ENCODE assay signal across 8 mouse cellular contexts in genomic region chr12:69538362-69538950, GRCm38 (mm10). TPM values are rescaled to one million over a fixed set of nuclear protein-coding genes. Genes with fewer than 3 reads are reported as not detected.
DNase-seq lines count a peak whose midpoint lies in the region; ATAC-seq and TF ChIP-seq lines count a peak whose summit lies in the region.

No protein-coding gene starts in this region.

- H3K4me2 ChIP-seq in heart, embryonic 15.5 days = peak overlapping the region; percentile 63

- no peak for TF ChIP-seq POLR2A in bone marrow macrophage, adult 2 months (IDR thresholded peaks at IDR 0.05; ENCODE audit: borderline replicate concordance, low read depth, low read length)

- H3K9me3 ChIP-seq in heart, embryonic 15.5 days (replicated peaks) = no peaks in the 10 kb centered on the region

- TF ChIP-seq CTCF in bone marrow macrophage, adult 2 months (IDR thresholded peaks at IDR 0.05; ENCODE audit: low read depth, low read length) = no peak

- H3K4me1 ChIP-seq in bone marrow macrophage, adult 2 months (ENCODE audit: control insufficient read depth, insufficient read depth, low read length) = peaks cover 38% of the 10 kb centered on the region
- H3K4me1 ChIP-seq in heart, embryonic 15.5 days (replicated peaks) = peaks cover 31% of the 10 kb centered on the region

- intact Hi-C loops in left cerebral cortex, postnatal 4 days (cut with DNase I) = no loop called here

- peak; percentile 93 for DNase-seq in heart, adult 11 months
- DNase-seq in heart, postnatal 4 days = no peak
- no peak for DNase-seq in yolk sac, embryonic 10.5 days (ENCODE audit: low spot score)
- DNase-seq in frontal cortex, postnatal 10 days (ENCODE audit: low spot score in 2 of 2) = no peak
- no peak for DNase-seq in left cerebral cortex, postnatal 4 days

- no peaks in the 10 kb centered on the region for H3K36me3 ChIP-seq in heart, embryonic 15.5 days

- peak overlapping the region; percentile 41 for H3K4me3 ChIP-seq in bone marrow macrophage, adult 2 months (ENCODE audit: insufficient read depth, low read length)
- H3K4me3 ChIP-seq in heart, embryonic 15.5 days = peak overlapping the region; percentile 32

- no peak; the same call in 1 of the 2 replicates for ATAC-seq in heart, embryonic 15.5 days (replicated peaks; ENCODE audit: insufficient number of reproducible peaks, insufficient read depth, low FRiP score, low read depth)
- peak; percentile 64 for ATAC-seq in megakaryocyte, adult 5-6 weeks (ENCODE audit: poor library complexity, severe bottlenecking)

- WGBS in heart, embryonic 15.5 days = 34% methylated on average over 4 of the region's 4 CpGs

- H3K27ac ChIP-seq in bone marrow macrophage, adult 2 months (ENCODE audit: insufficient read depth, low read depth, low read length) = peak overlapping the region; percentile 100
- H3K27ac ChIP-seq in heart, embryonic 15.5 days = peak overlapping the region; percentile 91

- peak overlapping the region; percentile 26; the same call in 1 of the 2 replicates for H3K9ac ChIP-seq in heart, embryonic 15.5 days

- H3K27me3 ChIP-seq in heart, embryonic 15.5 days = no peaks in the 10 kb centered on the region

RNA-seq across cellular contexts. Expression of gene Vcpkmt, which starts 44.4 kb away (rescaled TPM):
- 1 to 10 TPM; 6.3 to 6.9 TPM for total RNA-seq in heart, postnatal 4 days (2021)
- polyA plus RNA-seq in bone marrow macrophage, adult 2 months (2012; ENCODE audit: insufficient read depth, insufficient read length, missing spikeins) = 12.1 and 14.4 TPM in 2 replicates
- polyA plus RNA-seq in heart, embryonic 15.5 days (2015; fragmentation: Nextera tagmentation; extraction: Ambion mirVana) = 15.3 and 15.9 TPM in 2 replicates
- total RNA-seq in megakaryocyte, adult 5-6 weeks (2015) = 5.9 and 6.6 TPM in 2 replicates
- 5.6 and 6.6 TPM in 2 replicates for total RNA-seq in megakaryocyte, adult 5-6 weeks (2017)
- total RNA-seq in left cerebral cortex, postnatal 4 days (2021) = 10 to 100 TPM; 17.7 to 19.2 TPM
